Mouse (Mus musculus) testis, adult 2 months (tissue): Measurements from ENCODE around the gene Gsk3b. TPM values are rescaled to one million over a fixed set of nuclear protein-coding genes. Genes with fewer than 3 reads are reported as not detected.
A peak's percentile ranks its signal among the peaks of the same experiment; 100 is the strongest.

Source experiments
- H3K27ac ChIP-seq: fragments of 200-500 bp; 2 replicates; pipeline ENCODE4 v1.5.1; 2012; ENCODE audit warnings: low read depth, low read length; ENCODE audit not compliant: control insufficient read depth, insufficient read depth
- H3K27me3 ChIP-seq: fragments of 200-500 bp; 2 replicates; pipeline ENCODE4 v1.6.1; 2012; ENCODE audit warnings: mild to moderate bottlenecking, low read length, moderate library complexity; ENCODE audit not compliant: control insufficient read depth, insufficient read depth
- H3K36me3 ChIP-seq: fragments of 200-500 bp; 2 replicates; pipeline ENCODE4 v1.6.1; 2012; ENCODE audit warnings: mild to moderate bottlenecking, low read length; ENCODE audit not compliant: control insufficient read depth, insufficient read depth
- H3K4me1 ChIP-seq: fragments of 200-500 bp; 2 replicates; pipeline ENCODE4 v1.6.1; 2012; ENCODE audit warnings: low read length; ENCODE audit not compliant: control insufficient read depth, insufficient read depth
- H3K4me3 ChIP-seq: fragments of 200-500 bp; 2 replicates; pipeline ENCODE4 v1.5.1; 2012; ENCODE audit warnings: low read depth, mild to moderate bottlenecking, low read length, moderate library complexity, mixed read lengths; ENCODE audit not compliant: control insufficient read depth
- CTCF ChIP-seq: fragments of 200-500 bp; IDR thresholded peaks from 2 replicates; pipeline ENCODE4 v1.5.1; 2012; ENCODE audit warnings: low read depth, mild to moderate bottlenecking, inconsistent platforms, low read length, moderate library complexity; ENCODE audit not compliant: control insufficient read depth, insufficient read depth, insufficient replicate concordance
- POLR2A ChIP-seq: fragments of 200-500 bp; IDR thresholded peaks from 2 replicates; pipeline ENCODE4 v1.6.1; 2012; ENCODE audit warnings: low read depth, mild to moderate bottlenecking, inconsistent platforms, low read length, moderate library complexity; ENCODE audit not compliant: control insufficient read depth
- polyA plus RNA-seq: library from polyadenylated mRNA; depleted of rRNA; stranded (reverse); fragments of >200 nt; gene quantifications from 2 replicates; pipeline ENCODE4 v1.2.3, GENCODE M21; 2012

The Gsk3b gene
- polyA plus RNA-seq, 1 experiment = 129 TPM

DNA sequence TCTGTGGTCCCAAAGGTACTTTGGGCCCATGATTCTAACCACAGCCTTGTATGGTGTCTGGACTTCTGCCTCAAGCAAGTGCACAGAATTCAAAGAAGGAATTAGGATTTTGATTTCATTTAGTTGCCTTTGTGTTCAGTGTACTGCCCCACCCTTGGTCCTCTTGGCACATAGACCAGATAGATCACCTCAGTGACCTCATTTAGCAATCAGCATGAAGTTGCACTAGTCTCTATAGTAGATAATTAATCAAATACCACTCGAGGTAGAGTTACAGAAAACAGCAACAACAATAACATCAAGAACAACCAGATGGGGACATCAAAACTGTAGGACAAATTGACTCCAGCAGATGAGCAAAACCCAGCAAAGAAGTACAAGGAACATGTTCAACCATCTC, 8.6 kb upstream of the Gsk3b start:
- Histone ChIP-seq H3K27ac (no peak overlapping the region), H3K4me3 (no peak overlapping the region), H3K36me3 (no peaks in the 10 kb centered on the region), H3K27me3 (no peaks in the 10 kb centered on the region), H3K4me1 (no peaks in the 10 kb centered on the region)
- TF ChIP-seq CTCF (no peak), POLR2A (no peak)

DNA sequence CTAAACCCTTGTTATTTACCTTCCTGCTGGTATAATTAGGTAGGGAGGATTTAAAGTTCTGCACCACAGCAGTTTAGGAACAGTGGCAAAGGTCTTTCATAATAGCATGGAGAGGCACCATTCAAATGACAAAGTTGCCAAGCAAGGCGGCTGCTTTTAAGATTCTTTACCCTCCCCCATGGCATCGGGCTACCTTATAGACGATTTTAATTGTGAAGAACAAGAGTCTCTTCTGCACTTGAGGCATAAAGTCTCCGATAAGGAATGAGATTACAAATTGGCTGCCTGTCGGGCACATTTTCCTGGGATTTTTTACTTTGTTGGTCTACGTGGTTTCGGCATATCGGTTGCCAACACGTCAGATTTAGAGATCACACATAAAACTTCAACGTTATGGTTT, 1.6 kb upstream of the Gsk3b start:
- Histone ChIP-seq H3K27me3 (no peaks in the 10 kb centered on the region), H3K4me3 (no peak overlapping the region), H3K4me1 (no peaks in the 10 kb centered on the region; the same call in 1 of the 2 replicates), H3K27ac (no peak overlapping the region), H3K36me3 (no peaks in the 10 kb centered on the region)
- TF ChIP-seq POLR2A (no peak), CTCF (no peak)

DNA sequence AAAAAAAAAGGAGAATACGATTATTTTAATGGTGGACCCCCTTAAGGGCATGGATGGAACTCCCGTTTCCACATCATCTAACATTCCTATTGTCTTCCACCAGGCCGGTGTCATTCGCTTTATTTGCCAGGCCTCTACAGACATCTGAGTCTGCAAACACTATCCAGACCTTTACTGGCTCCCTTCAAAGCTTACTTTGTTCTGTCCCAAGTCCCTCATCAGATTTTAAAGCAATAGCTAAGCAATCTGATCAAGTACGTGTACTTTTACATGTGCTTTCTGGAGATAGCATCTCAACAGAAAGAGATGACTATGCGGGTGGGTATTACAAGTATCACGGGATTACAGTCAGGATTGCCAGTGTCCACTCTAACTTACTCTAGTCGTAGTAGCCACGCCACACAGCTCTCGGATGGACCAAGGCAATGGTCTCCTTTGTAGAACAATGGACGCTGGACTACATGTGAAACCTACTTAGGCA, 1.1 kb upstream of the Gsk3b start:
- Histone ChIP-seq H3K4me1 (no peaks in the 10 kb centered on the region; the same call in 1 of the 2 replicates), H3K4me3 (peak overlapping the region; percentile 99), H3K36me3 (no peaks in the 10 kb centered on the region), H3K27ac (peak overlapping the region; percentile 61; the same call in 1 of the 2 replicates), H3K27me3 (no peaks in the 10 kb centered on the region)
- no peak for TF ChIP-seq POLR2A

DNA sequence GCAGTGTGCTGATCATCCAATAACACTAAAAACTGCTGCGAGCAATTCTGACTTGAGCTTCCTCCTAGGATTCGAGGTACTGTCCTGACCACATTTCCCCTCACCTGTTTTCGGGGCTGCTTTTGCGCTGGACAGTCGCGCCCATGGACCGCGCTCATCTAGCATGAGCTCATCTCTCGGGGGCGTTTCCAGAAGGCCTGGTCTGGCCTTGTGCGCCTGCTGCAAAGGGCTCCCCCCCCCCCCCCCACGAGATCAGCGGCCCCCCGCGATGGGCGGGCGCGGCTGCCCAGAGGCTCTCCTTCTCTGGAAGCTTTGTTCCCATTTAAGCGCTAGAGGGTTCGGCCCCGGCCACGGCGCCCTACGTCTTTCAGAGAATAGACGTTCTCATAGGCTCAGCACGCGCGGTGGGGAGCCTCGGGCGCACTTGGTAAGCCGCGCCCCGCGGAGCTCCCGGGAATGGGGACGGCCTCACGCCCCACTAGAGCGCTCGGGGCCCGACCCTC, 624 bp upstream of the Gsk3b start:
- no peak for TF ChIP-seq CTCF
- TF ChIP-seq POLR2A = no peak; the same call in 1 of the 2 replicates
- Histone ChIP-seq H3K4me1 (no peaks in the 10 kb centered on the region; the same call in 1 of the 2 replicates), H3K27me3 (no peaks in the 10 kb centered on the region), H3K36me3 (no peaks in the 10 kb centered on the region), H3K4me3 (peak overlapping the region; percentile 99), H3K27ac (peak overlapping the region; percentile 83)

DNA sequence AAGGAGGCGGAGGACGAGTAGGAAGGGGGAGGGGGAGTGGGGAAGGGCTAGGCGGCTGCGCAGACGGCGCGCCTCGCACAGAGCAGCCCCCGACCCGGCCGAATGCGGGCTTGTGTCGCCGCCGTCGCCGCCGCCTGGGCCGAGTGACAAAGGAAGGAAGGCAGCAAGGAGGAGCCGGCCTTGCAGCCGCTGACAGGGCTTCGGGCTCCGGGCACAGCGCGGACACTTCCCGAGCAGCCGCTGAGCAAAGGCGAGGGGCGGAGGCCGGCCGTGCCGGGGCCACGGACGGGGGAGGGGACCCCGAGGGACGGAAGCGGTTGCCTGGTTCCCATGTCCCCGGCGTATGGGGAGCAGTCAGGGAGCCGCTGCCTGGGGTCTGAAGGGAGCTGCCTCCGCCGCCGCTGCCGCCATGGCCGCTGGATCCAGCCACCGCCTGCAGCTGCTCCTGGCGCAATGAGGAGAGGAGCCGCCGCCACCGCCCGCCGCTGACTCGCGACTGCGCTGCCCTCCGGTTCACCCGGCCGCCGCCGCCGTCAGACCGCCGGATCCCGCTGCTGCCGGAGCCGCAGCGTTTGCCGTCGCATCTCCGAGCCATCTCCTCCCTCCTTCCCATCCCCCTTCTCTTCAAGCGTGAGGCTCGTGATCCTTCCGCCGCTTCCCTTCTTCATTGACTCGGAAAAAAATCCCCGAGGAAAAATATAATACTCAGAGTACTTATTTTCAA, 808 bp downstream of the Gsk3b start:
- H3K4me3 ChIP-seq = peak overlapping the region; percentile 99
- no peaks in the 10 kb centered on the region for H3K27me3 ChIP-seq
- peak overlapping the region; percentile 99 for H3K27ac ChIP-seq
- no peaks in the 10 kb centered on the region; the same call in 1 of the 2 replicates for H3K4me1 ChIP-seq
- TF ChIP-seq POLR2A (peak; percentile 48; the same call in 1 of the 2 replicates), CTCF (no peak)
- no peaks in the 10 kb centered on the region for H3K36me3 ChIP-seq

DNA sequence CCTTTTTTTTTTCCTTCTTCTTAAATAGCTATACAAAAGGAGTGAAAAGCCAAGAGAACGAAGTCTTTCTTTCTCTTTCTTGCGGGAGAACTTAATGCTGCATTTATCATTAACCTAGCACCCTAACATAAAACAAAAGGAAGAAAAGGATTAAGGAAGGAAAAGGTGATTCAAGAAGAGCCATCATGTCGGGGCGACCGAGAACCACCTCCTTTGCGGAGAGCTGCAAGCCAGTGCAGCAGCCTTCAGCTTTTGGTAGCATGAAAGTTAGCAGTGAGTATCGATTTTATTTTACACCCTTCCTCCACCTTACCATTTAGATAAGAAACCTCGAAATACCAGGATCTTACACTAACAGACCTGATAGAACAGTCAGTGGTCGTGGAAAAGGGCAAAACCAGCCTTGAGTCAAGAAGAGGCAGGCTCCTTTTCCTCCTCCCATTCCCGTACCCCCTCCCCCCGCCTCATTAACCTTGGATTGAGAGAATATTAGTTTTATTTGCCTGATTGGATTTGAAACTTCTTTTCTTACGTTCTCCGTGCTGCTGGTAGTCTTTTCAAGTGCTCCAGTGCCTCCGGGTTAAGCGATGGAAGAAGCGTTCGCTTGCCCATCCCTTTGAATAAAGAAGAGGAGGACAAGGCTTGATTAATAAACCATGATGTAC, 1.7 kb downstream of the Gsk3b start:
- Histone ChIP-seq H3K4me3 (peak overlapping the region; percentile 60), H3K27ac (no peak overlapping the region), H3K4me1 (no peaks in the 10 kb centered on the region; the same call in 1 of the 2 replicates), H3K36me3 (no peaks in the 10 kb centered on the region), H3K27me3 (no peaks in the 10 kb centered on the region)
- no peak for TF ChIP-seq POLR2A
- no peak for TF ChIP-seq CTCF

DNA sequence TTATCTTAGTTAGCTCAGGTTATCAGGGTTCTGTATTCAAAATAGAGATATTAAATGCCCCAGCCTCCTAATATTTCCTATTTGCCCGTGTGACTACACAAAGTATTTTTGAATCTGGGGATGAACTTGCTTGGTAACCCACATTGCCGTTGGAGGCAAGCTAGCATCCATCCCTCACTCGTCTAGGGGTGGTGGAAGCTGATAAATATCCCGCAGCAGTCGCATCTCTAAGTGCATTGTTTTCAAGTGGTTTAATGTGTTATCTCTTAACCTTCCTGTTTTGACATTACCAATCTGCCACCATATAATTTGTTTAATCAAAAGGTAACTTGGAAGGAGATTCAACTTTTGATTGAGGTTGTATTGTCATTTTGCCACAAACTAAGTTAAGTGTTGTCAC, 2.2 kb downstream of the Gsk3b start:
- Histone ChIP-seq H3K4me1 (no peaks in the 10 kb centered on the region; the same call in 1 of the 2 replicates), H3K36me3 (no peaks in the 10 kb centered on the region), H3K4me3 (peak overlapping the region; percentile 60), H3K27me3 (no peaks in the 10 kb centered on the region), H3K27ac (no peak overlapping the region)
- TF ChIP-seq CTCF = no peak
- TF ChIP-seq POLR2A = no peak
